ENCODE assay signal across 1 mouse cellular context in the genomic region with DNA sequence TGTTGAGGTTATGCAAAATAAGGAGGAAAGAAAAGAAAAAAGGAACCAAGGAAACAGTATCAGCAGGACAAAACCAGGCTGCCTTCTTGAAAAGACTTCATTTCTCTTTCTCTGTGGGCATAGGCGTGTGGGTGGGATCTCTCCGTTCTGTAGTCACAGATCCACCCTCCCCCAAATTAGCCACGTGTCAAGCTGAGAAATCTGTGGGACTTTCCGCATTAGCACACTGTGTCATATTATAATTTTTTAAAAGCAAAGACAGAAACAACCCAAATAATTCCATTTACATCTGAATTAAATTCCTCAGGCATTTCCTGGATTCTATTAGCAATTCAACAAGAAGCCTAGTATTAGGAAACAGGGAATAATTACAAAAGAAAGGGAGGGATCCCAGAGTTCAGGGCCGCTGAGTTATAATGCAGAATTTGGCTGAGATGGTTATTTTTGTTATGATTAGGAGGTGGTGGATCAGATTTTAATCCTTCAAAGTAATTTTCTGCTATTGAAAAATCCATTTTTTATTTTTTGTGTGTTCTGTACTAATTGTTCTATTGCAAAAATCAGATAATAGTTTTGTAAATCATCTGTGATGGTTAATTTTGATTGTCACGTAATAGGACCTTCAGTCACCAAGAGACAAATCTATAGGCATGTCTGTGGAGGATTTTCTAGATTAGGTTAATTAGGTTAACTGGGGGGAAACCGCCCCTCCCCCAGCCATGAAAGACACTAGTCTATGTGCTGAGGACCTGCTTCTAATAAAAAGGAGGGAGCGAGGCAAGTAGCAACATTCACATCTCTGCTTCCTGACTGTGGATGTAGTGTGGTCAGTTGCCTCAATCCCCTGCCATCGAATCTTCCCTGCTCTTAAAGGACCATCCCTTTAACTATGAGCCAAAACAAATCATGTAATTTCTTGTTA.
TF ChIP-seq lines count a peak whose summit lies in the region.

No protein-coding gene starts in this region.

TF ChIP-seq in CH12.LX, 34 proteins besides CTCF, POLR2A, EP300 and RAD21 (continued from another document):
- TF ChIP-seq BHLHE40 (IDR thresholded peaks at IDR 0.05; ENCODE audit: low read depth, low read length) (peak; percentile 42; the same call in 1 of the 2 replicates), CHD1 (IDR thresholded peaks at IDR 0.05; ENCODE audit: low read depth, low read length) (no peak), MYC (IDR thresholded peaks at IDR 0.05; ENCODE audit: low read depth, low read length) (peak; percentile 90), TCF12 (IDR thresholded peaks at IDR 0.05; ENCODE audit: low read depth, low read length) (no peak), NELFE (IDR thresholded peaks at IDR 0.05; ENCODE audit: low read depth, low read length) (no peak), MXI1 (IDR thresholded peaks at IDR 0.05; ENCODE audit: low read depth, low read length) (no peak), GABPA (IDR thresholded peaks at IDR 0.05; ENCODE audit: insufficient replicate concordance, low read depth, low read length) (no peak), HCFC1 (IDR thresholded peaks at IDR 0.05; ENCODE audit: low read depth, low read length) (no peak)
